Mouse (Mus musculus) stomach, postnatal 0 days (tissue): ENCODE results near the gene Eml1. TPM values are rescaled to one million over a fixed set of nuclear protein-coding genes. Genes with fewer than 3 reads are reported as not detected.
"Not testable (repeated sequence)": the region's sequence is repeated elsewhere in the genome, so short reads cannot be mapped to it uniquely, and the experiment has no call there.

ENCODE experiments used
- ATAC-seq: fragments of 200-750 bp; cut with Nextera tagmentation; 2 replicates; pipeline ENCODE4 v1.8.0; 2017; ENCODE audit not compliant: low FRiP score, low TSS enrichment
- DNase-seq: peaks from one replicate; pipeline ENCODE4 v3.0.0-alpha.2; 2016; ENCODE audit warnings: low spot score
- H3K27ac ChIP-seq: fragments of 300-500 bp; sonication (generic); replicated peaks from 2 replicates; pipeline ENCODE4 v1.5.1; 2014; ENCODE audit warnings: mild to moderate bottlenecking, control low read depth
- H3K27me3 ChIP-seq: fragments of 300-500 bp; sonication (generic); 2 replicates; pipeline ENCODE4 v1.6.1; 2014; ENCODE audit warnings: low read length; ENCODE audit not compliant: control insufficient read depth, insufficient read depth
- H3K36me3 ChIP-seq: fragments of 300-500 bp; sonication (generic); 2 replicates; pipeline ENCODE4 v1.6.1; 2014; ENCODE audit warnings: low read length, mixed read lengths; ENCODE audit not compliant: control insufficient read depth, insufficient read depth
- H3K4me1 ChIP-seq: fragments of 300-500 bp; sonication (generic); replicated peaks from 2 replicates; pipeline ENCODE4 v1.6.1; 2014; ENCODE audit warnings: antibody characterized with exemption; ENCODE audit not compliant: control insufficient read depth, insufficient read depth
- H3K4me2 ChIP-seq: fragments of 300-500 bp; sonication (generic); replicated peaks from 2 replicates; pipeline ENCODE4 v1.6.1; 2014; ENCODE audit warnings: low read depth, mild to moderate bottlenecking, control low read depth, moderate library complexity
- H3K4me3 ChIP-seq: fragments of 300-500 bp; sonication (generic); 2 replicates; pipeline ENCODE4 v1.5.1; 2014; ENCODE audit warnings: low read depth, low read length, control low read depth
- H3K9ac ChIP-seq: fragments of 300-500 bp; sonication (generic); 2 replicates; pipeline ENCODE4 v1.6.1; 2014; ENCODE audit warnings: mild to moderate bottlenecking, low read length, control low read depth, mixed read lengths
- H3K9me3 ChIP-seq: fragments of 300-500 bp; sonication (generic); 2 replicates; pipeline ENCODE4 v1.6.1; 2016; ENCODE audit warnings: low read length; ENCODE audit not compliant: control insufficient read depth
- CTCF ChIP-seq: IDR thresholded peaks from 2 replicates; pipeline ENCODE4 v1.5.1; 2016; ENCODE audit warnings: antibody characterized with exemption, low read depth, mild to moderate bottlenecking, moderate library complexity
- EP300 ChIP-seq: optimal IDR thresholded peaks from 2 replicates; pipeline ENCODE3; 2016; ENCODE audit warnings: antibody characterized with exemption
- WGBS: fragments of 180-500 bp; shearing (Covaris S2); extraction: QIAGEN DNeasy Blood & Tissue Kit; methylation state at CpG from one replicate; pipeline ENCODE4 v1.1.7; 2014; 5-methylcytosine and 5-hydroxymethylcytosine counted together
- polyA plus RNA-seq: library from polyadenylated mRNA; unstranded; fragments of >200 nt; fragmentation: Nextera tagmentation; extraction: Ambion mirVana; gene quantifications from 2 replicates; pipeline ENCODE4 v1.2.1, GENCODE M21; 2015

The Eml1 gene
- polyA plus RNA-seq, 1 experiment from 2014 or later: 53.8 TPM

DNA sequence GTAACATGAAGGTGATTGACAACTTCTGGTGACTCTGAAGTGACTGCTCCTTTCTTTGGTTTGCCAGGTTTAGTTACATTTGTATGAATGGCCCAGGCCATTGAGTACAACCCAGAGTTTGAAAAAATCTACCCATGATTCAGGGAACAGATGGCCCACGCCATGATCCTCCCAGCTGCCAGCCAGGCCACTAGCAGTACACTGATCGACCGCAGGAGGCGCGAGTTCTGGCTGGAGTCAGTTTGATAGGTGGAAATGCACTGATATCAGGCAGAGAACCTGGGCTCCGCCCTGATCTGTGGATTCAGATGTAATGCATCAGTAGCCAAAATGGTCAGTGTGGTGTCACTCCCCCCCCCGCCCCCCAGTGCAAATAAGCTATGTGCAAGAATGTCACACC, 120.2 kb downstream of the Eml1 start:
- no peak for ATAC-seq
- peak; percentile 48 for DNase-seq
- TF ChIP-seq CTCF: peak; percentile 59
- TF ChIP-seq EP300: no peak
- no peak overlapping the region for H3K9ac ChIP-seq
- no peaks in the 10 kb centered on the region for H3K27me3 ChIP-seq
- H3K27ac ChIP-seq: 0 out of 2 replicates have a peak overlapping the region, but pooled peaks have one; percentile 35
- no peak overlapping the region for H3K4me2 ChIP-seq
- no peaks in the 10 kb centered on the region for H3K36me3 ChIP-seq
- WGBS: 67% methylated on average over 7 of the region's 7 CpGs
- H3K4me3 ChIP-seq: no peak overlapping the region
- no peaks in the 10 kb centered on the region for H3K4me1 ChIP-seq
- no peaks in the 10 kb centered on the region for H3K9me3 ChIP-seq

DNA sequence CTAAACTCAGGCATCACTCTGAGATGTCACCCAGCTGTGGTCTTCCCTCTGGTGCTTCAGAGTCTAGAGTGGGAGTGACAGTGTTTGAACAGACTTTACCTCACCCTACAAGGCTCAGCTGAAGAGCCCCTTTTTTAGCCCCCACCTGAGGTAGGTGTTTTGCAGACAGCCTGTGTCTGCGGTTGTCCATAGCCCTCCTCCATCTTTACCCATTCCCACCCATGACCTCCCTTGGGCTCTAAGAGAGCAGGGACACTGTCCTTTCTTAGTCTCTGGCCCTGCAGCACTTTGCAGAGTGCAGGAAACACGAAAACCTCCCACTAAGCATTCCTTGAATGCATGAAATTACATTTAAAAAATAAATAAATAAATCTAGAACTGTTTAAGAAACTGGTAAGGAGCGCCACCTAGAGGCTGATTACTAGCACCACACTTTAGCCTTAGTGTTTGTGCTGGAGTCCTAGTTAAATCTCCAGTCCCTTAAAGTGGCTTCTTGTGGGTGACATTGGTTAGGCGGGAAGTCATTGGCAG, 123.3 kb downstream of the Eml1 start:
- Histone ChIP-seq H3K4me2 (no peak overlapping the region), H3K4me3 (no peak overlapping the region), H3K4me1 (no peaks in the 10 kb centered on the region), H3K36me3 (no peaks in the 10 kb centered on the region), H3K27me3 (no peaks in the 10 kb centered on the region), H3K9me3 (no peaks in the 10 kb centered on the region), H3K9ac (no peak overlapping the region), H3K27ac (no peak overlapping the region)
- ATAC-seq (peak; percentile 34), DNase-seq (peak; percentile 28)
- TF ChIP-seq EP300 (no peak), CTCF (peak; percentile 93)
- 23% methylated on average over 4 of the region's 4 CpGs for WGBS

DNA sequence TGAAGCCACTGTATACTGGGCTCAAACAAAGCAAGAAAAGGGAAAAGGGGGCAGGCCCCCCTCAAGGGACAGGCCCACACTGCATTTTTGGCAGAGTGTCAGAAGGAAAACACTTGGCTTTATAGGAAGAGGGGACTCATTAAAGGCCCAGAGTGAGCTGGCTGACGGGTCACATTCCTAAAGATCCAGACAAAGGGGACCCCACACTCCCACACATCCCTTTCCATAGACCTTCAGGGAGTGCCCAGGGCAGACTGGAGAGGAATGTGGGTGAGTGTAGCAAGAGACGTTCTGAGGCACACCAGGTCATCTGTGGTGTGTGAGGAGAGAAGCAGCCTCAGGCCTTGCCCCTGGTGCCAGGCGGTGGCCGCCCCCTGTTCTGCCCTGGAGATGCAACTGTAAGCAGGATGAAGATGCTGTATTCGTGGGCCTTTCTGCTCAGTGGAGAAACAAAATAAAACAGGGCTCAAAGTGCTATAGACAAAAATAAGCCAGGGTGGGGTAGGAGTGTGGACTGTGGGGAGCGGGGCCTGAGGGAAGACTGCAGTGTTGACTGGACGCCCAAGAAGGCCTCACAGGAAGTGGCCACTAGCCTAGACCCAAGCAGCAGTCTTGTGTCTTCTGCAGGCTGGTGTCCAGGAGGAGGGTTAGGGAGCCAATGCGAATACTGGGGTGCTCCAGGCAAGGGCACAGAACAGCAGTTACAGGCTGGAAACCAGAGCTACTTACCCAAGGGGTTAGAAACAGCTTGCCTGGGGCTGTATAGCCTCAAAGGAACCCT, 124.9 kb downstream of the Eml1 start:
- Histone ChIP-seq H3K4me3 (no peak overlapping the region), H3K4me1 (no peaks in the 10 kb centered on the region), H3K9me3 (no peaks in the 10 kb centered on the region), H3K9ac (no peak overlapping the region), H3K27me3 (no peaks in the 10 kb centered on the region), H3K36me3 (no peaks in the 10 kb centered on the region), H3K27ac (peak overlapping the region; percentile 45), H3K4me2 (no peak overlapping the region)
- ATAC-seq (peak; percentile 38), DNase-seq (no peak)
- no peak for TF ChIP-seq CTCF
- TF ChIP-seq EP300: no peak
- 49% methylated on average over 8 of the region's 8 CpGs for WGBS

- no peak overlapping the region for H3K4me3 ChIP-seq
- no peak for TF ChIP-seq CTCF
- TF ChIP-seq EP300: no peak
- H3K4me1 ChIP-seq: no peaks in the 10 kb centered on the region
- no peaks in the 10 kb centered on the region; the same call in 1 of the 2 replicates for H3K36me3 ChIP-seq
- ATAC-seq (no peak), DNase-seq (no peak)
- peak overlapping the region; percentile 18; the same call in 1 of the 2 replicates for H3K4me2 ChIP-seq
- H3K27ac ChIP-seq: no peak overlapping the region
- no peaks in the 10 kb centered on the region for H3K9me3 ChIP-seq
- no peak overlapping the region for H3K9ac ChIP-seq
- no peaks in the 10 kb centered on the region for H3K27me3 ChIP-seq
- 56% methylated on average over 10 of the region's 10 CpGs for WGBS
These were observed 132.3 kb downstream of the Eml1 start for GRCm38 (mm10) chr12:108503064-108503463.

GRCm38 (mm10) chr12:108503582-108503981, 132.8 kb downstream of the Eml1 start:
- Histone ChIP-seq H3K4me3 (no peak overlapping the region), H3K36me3 (no peaks in the 10 kb centered on the region; the same call in 1 of the 2 replicates), H3K27me3 (no peaks in the 10 kb centered on the region), H3K27ac (no peak overlapping the region), H3K9me3 (no peaks in the 10 kb centered on the region), H3K4me1 (no peaks in the 10 kb centered on the region), H3K9ac (no peak overlapping the region), H3K4me2 (peak overlapping the region; percentile 18; the same call in 1 of the 2 replicates)
- TF ChIP-seq EP300 (no peak), CTCF (no peak)
- WGBS: 45% methylated on average over 16 of the region's 16 CpGs
- DNase-seq (no peak), ATAC-seq (no peak)

DNA sequence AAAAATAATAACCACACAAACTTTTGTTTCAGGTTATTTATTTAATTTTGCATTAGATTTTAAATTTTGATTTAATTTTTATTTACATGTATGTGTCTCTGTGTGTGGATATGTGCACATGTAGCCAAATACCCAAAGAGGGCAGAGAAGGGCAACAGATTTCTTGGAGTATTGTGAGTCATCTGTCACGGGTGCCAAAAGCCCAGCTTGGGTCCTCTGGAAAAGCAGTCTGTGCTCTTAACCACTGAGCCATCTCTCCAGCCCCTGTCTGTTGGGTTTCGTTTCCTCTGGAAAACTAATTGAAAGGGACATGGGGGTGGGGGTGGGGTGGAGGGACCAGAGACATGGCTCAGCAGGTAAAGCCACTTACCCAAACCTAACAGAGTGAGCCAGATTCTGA, 135.1 kb downstream of the Eml1 start:
- no peak overlapping the region for H3K27ac ChIP-seq
- TF ChIP-seq CTCF (no peak), EP300 (no peak)
- H3K9ac ChIP-seq: no peak overlapping the region
- H3K4me1 ChIP-seq: no peaks in the 10 kb centered on the region
- no peaks in the 10 kb centered on the region for H3K27me3 ChIP-seq
- peaks cover 2% of the 10 kb centered on the region; the same call in 1 of the 2 replicates for H3K36me3 ChIP-seq
- ATAC-seq (no peak), DNase-seq (no peak)
- no peaks in the 10 kb centered on the region for H3K9me3 ChIP-seq
- WGBS: 84% methylated on average over 2 of the region's 2 CpGs
- no peak overlapping the region for H3K4me2 ChIP-seq
- H3K4me3 ChIP-seq: no peak overlapping the region

DNA sequence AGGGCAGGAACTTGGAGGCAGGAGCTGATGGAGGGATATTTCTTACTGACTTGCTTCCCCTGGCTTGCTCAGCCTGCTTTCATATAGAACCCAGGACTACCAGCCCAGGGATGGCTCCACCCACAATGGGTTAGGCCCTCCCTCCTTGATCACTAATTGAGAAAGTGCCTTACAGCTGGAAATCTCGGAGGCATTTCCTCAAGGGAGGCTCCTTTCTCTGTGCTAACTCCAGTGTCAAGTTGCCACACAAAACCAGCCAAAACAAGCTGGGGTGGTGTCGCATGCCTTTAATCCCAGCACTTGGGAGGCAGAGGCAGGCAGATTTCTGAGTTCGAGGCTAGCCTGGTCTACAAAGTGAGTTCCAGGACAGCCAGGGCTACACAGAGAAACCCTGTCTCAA, 136.3 kb downstream of the Eml1 start:
- not testable (repeated sequence) for H3K9ac ChIP-seq, H3K4me2 ChIP-seq, H3K4me1 ChIP-seq, H3K9me3 ChIP-seq, H3K27ac ChIP-seq, H3K27me3 ChIP-seq, ATAC-seq, DNase-seq, H3K4me3 ChIP-seq, H3K36me3 ChIP-seq
- 81% methylated on average over 3 of the region's 3 CpGs for WGBS
